Mouse (Mus musculus) megakaryocyte-erythroid progenitor cell, adult 5 weeks (primary cell): Measurements from ENCODE around the gene Stat5b. TPM values are rescaled to one million over a fixed set of nuclear protein-coding genes. Genes with fewer than 3 reads are reported as not detected.

ENCODE experiments used
- polyA plus RNA-seq: library from polyadenylated mRNA; stranded (reverse); fragments of >175 nt; gene quantifications from 2 replicates; pipeline ENCODE4 v1.2.3, GENCODE M21; 2012

The Stat5b gene
- 36.7 and 47.9 TPM in 2 replicates for polyA plus RNA-seq

GRCm38 (mm10) chr11:100850038-100850777 lies at the start of gene Stat5b:
TSS of gene Stat5b (minus strand) at chr11:100850724.

DNA sequence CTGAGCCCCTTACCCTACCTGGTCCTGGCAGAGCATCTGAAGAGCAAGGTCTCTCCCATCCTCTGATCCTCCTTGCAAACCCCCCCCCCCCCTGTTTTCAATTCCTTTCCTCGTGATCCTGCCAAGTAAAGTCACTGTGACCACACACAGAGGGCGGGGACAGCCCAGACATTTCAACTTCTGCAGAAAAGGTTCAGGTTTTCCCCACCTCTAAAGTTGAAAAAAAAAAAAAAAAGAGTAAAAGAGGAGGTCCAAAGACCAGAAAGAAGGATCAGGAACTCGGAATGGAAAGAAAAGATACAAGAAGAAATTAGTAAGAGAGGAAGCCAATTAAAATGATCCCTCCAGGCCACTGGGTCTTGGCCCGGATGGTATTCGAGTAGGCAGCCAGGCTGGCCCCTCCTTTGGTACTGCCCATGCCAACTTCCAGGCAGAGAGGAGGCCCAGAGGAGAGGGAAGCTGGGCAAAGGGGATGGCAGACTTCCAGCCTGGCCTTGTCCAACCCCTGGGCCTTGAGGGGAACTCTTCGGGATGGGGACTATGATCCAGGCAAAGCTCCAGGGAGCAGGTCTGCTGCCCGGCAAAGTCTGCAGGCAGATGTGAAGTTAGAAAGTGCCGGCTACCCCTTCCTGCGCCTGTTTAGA lies 8.5 kb upstream of the Stat5b start, which contains the start of gene Stat5a:
Stat5a (plus strand) TSS at position 417 of the 644 bp plus-strand sequence.

DNA sequence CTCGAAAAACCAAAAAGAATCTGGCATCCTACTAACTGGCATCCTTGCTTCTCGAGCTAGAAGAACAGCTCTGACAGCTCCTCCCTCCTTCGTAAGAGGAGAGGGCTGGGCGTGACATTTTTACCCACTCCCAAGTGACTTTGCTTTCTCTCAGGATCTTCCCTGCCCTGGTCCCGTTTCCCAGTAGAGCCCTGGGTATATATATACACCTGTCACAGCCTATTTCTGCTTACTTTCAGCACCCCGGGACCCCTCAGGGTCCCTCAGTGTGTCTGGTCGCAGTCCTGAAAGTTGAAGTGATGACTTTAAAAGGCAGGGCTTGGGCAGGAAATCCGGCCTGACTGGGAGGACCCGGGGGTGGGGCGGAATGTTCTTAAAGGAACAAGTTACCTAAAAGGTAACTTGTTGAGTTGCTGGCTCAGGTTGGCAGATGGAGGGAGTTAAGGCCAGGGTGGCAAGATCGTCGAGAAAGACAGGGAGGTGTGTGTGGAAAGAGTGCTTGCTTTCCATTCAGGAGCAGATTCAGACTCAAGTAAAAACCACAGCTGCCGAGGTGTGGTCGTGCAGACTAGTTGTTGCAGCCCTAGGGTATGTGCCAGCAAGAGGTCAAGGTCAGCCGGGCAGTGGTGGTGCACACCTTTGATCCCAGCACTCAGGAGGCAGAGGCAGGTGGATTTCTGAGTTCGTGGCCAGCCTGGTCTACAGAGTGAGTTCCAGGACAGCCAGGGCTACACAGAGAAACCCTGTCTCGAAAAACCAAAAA lies 79.7 kb downstream of the Stat5b start, which contains the start of gene Ghdc:
Ghdc (minus strand) TSS at position 312 of the 763 bp plus-strand sequence.

GRCm38 (mm10) chr11:100762831-100763230 lies 87.7 kb downstream of the Stat5b start, which contains the start of gene Hcrt:
TSS of gene Hcrt (minus strand) at chr11:100762931.

DNA sequence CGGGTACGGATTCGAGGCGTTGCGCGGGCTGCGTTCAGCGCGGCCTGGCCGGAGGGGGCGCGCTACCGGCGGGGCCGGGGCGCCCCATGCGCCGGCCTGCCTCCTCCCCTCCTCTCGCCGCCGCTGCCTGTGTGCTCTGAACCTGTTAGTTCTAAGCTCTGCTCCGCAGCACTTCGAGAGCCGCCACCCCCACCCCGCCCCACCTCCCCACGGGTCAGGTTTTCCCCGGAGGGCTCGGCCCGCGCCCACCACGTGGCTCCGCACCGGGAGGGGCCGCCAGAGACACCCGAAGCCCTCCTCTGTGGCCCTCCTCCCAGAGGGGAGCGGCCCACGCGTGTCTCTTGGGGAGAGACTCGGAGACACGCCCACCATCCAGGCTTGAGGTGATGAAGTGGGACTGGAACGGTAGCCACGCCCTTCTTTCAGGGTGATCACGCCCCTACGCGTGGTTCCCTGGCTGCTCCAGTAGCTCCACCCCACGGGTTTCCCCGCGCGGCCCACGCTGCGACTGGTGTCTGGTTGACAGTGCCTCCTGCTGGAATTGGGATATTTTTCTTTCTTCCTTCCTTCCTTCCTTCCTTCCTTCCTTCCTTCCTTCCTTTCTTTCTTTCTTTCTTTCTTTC lies 90.8 kb downstream of the Stat5b start, which contains the start of gene Kcnh4:
Kcnh4 (minus strand) TSS at position 332 of the 623 bp plus-strand sequence.

GRCm38 (mm10) chr11:100738066-100738604 lies 112.4 kb downstream of the Stat5b start, which contains the start of gene Rab5c:
TSS of gene Rab5c (minus strand) at chr11:100738215.

Other genes starting within 250 kb of the Stat5b start
- 42.8 and 43.0 TPM in 2 replicates for gene Nkiras2, start 231.5 kb downstream of the Stat5b start, polyA plus RNA-seq
- gene Dnajc7, start 230.6 kb downstream of the Stat5b start, polyA plus RNA-seq: 111 and 131 TPM in 2 replicates
- 0.09 and 0.63 TPM in 2 replicates for gene Zfp385c, start 158.3 kb downstream of the Stat5b start, polyA plus RNA-seq
- 23.4 and 27.6 TPM in 2 replicates for gene Dhx58, start 146.5 kb downstream of the Stat5b start, polyA plus RNA-seq
- gene Kat2a, start 138.3 kb downstream of the Stat5b start, polyA plus RNA-seq: 100 and 108 TPM in 2 replicates
- 0.49 and 0.84 TPM in 2 replicates for gene Hspb9, start 136.9 kb downstream of the Stat5b start, polyA plus RNA-seq
- 278 and 303 TPM in 2 replicates for gene Rab5c, start 112.5 kb downstream of the Stat5b start, polyA plus RNA-seq
- 0.32 and 0.34 TPM in 2 replicates for gene Kcnh4, start 90.8 kb downstream of the Stat5b start, polyA plus RNA-seq
- 0.17 TPM in 1 of 2 replicates, not detected in the other for gene Hcrt, start 87.8 kb downstream of the Stat5b start, polyA plus RNA-seq
- 5.0 and 5.4 TPM in 2 replicates for gene Ghdc, start 79.8 kb downstream of the Stat5b start, polyA plus RNA-seq
- 36.0 and 46.8 TPM in 2 replicates for gene Stat5a, start 8.6 kb upstream of the Stat5b start, polyA plus RNA-seq
- gene Stat3, start 88.8 kb upstream of the Stat5b start, polyA plus RNA-seq: 55.6 and 64.4 TPM in 2 replicates
- 11.1 and 19.8 TPM in 2 replicates for gene Cavin1, start 120.2 kb upstream of the Stat5b start, polyA plus RNA-seq
- gene Atp6v0a1, start 158.7 kb upstream of the Stat5b start, polyA plus RNA-seq: 14.5 and 15.3 TPM in 2 replicates
- 10.9 and 18.8 TPM in 2 replicates for gene Naglu, start 219.3 kb upstream of the Stat5b start, polyA plus RNA-seq
- gene Hsd17b1, start 227.7 kb upstream of the Stat5b start, polyA plus RNA-seq: 14.7 and 25.8 TPM in 2 replicates
- gene Coasy, start 231.8 kb upstream of the Stat5b start, polyA plus RNA-seq: 28.1 and 33.5 TPM in 2 replicates
- 25.5 and 26.1 TPM in 2 replicates for gene Mlx, start 236.6 kb upstream of the Stat5b start, polyA plus RNA-seq
- 31.9 and 37.0 TPM in 2 replicates for gene Psmc3ip, start 244.7 kb upstream of the Stat5b start, polyA plus RNA-seq